Mouse (Mus musculus) left cerebral cortex, adult 9 months (tissue): ENCODE data around the gene Chmp2a.

ENCODE experiments used
- DNase-seq, 2 experiments: peaks; one replicate each; pipeline ENCODE4 v3.0.0; 2022; ENCODE audit warnings: low spot score in 2 of 2

Chmp2a gene

DNA sequence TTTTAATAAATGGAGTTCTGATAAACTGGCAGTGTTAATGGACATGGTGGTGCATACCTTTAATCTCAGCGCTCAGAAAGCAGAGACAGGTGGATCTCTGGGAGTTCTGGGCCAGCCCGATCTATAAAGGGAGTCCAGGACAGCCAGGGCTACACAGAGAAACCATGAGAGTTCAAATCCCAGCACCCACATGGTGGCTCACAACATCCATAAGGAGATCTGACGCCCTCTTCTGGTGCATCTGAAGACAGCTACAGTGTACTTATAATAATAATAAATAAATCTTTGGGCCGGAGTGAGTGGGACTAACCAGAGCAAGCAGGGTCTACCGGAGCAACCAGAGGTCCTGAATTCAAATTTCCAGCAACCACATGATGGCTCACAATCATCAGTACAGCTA, 31.2 kb downstream of the Chmp2a start:
- no peak for DNase-seq

GRCm38 (mm10) chr7:13001584-13001983, 33.0 kb downstream of the Chmp2a start:
- DNase-seq, result no peak

GRCm38 (mm10) chr7:12998851-12999250, 35.8 kb downstream of the Chmp2a start, which contains the start of gene Trim28:
TSS of gene Trim28 (plus strand) at chr7:12999114.
- no peak for DNase-seq

- DNase-seq, result no peak
Measured at GRCm38 (mm10) chr7:12998053-12998452, 36.6 kb downstream of the Chmp2a start, which contains the start of gene Slc27a5. TSS of gene Slc27a5 (minus strand) at chr7:12998192.

- no peak for DNase-seq
Measured at GRCm38 (mm10) chr7:12997230-12997629, 37.4 kb downstream of the Chmp2a start.

GRCm38 (mm10) chr7:12995862-12996261, 38.7 kb downstream of the Chmp2a start:
- no peak for DNase-seq

GRCm38 (mm10) chr7:12993148-12993547, 41.5 kb downstream of the Chmp2a start:
- no peak for DNase-seq

GRCm38 (mm10) chr7:12992222-12992621, 42.4 kb downstream of the Chmp2a start:
- DNase-seq, result no peak

DNA sequence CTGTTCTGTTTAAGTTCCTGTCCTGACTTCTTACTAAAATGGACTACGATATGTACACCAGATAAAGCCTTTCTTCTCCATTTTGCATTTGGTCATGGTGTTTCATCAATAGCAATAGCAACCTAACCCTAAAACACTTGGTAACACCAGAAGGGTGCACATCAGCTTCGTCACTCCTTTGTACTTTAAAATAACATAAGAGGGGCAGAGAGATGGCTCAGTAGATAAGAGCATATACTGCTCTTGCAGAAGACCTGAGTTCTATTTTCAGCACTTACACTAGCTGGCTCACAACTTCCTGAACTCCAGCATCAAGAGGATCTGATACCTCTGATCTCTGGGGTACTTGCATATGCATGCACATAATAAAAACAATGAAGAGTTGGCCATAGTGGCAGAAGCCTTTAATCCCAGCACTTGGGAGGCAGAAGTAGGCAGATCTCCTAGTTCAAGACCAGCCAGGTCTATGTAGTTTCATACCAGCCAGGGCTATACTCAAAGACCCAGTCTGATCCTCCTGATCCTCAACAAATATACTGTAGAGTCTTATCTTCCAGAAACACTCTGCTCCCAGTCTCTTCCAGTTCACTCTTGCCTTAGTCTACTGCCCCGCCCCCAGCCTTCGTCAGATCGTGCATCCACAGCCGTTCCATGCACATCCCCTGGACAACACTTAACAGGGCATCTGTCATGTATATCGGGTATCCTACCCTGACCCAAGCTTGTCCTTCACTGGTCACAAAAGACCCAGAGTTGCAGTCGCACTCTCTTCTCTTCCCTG, 47.0 kb downstream of the Chmp2a start:
- no peak for DNase-seq

DNA sequence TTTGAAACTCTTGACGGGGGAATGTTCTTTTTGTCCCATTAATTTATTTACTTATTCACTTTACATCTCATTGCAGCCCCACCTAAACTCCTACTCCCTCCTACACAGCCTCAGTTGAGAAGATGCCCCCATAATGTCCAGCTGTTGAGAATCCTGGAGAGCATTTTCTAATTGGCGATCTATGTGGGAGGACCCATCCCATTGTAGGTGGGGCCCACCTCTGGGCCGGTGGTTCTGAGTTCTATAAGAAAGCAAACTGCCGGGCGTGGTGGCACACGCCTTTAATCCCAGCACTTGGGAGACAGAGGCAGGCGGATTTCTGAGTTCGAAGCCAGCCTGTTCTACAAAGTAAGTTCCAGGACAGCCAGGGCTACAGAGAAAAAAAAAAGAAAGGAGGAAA, 47.7 kb downstream of the Chmp2a start:
- DNase-seq, result no peak

- no peak for DNase-seq
Measured at GRCm38 (mm10) chr7:12985724-12986123, 48.9 kb downstream of the Chmp2a start.
